Mouse (Mus musculus): Measurements from ENCODE around the gene Abhd18. TPM values are rescaled to one million over a fixed set of nuclear protein-coding genes. Genes with fewer than 3 reads are reported as not detected.
"Not testable (repeated sequence)": the region's sequence is repeated elsewhere in the genome, so short reads cannot be mapped to it uniquely, and the experiment has no call there.

Gene Abhd18
- polyA plus RNA-seq, 1 experiment from 2014 or later = 14.6 TPM

DNA sequence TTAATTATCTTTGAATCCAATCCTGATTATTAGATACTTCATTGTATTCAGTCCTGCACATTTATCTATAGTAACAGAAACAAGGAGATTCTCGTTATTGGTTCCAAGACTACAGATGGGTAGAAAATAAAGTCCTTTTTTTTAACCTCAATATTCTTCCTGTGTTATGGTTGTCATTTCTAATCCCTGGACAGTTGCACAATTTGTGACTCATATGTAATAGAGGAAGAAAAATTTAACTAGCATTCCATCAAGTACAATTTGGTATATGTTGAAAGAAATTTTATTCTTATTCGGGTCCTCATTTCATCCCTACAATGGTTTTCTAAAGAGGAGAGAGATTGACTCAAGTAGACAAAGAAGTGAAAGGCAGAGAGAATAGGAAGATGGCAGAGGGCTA is 1.2 kb downstream of the Abhd18 start:
- 89% methylated on average over 2 of the region's 2 CpGs for WGBS
- H3K27ac ChIP-seq (ENCODE audit: poor library complexity, severe bottlenecking); H3K9ac ChIP-seq; H3K4me3 ChIP-seq; H3K27me3 ChIP-seq (replicated peaks); H3K36me3 ChIP-seq; H3K9me3 ChIP-seq (replicated peaks); ATAC-seq (ENCODE audit: insufficient number of reproducible peaks, low FRiP score); H3K4me2 ChIP-seq; H3K4me1 ChIP-seq (replicated peaks): not testable (repeated sequence)

DNA sequence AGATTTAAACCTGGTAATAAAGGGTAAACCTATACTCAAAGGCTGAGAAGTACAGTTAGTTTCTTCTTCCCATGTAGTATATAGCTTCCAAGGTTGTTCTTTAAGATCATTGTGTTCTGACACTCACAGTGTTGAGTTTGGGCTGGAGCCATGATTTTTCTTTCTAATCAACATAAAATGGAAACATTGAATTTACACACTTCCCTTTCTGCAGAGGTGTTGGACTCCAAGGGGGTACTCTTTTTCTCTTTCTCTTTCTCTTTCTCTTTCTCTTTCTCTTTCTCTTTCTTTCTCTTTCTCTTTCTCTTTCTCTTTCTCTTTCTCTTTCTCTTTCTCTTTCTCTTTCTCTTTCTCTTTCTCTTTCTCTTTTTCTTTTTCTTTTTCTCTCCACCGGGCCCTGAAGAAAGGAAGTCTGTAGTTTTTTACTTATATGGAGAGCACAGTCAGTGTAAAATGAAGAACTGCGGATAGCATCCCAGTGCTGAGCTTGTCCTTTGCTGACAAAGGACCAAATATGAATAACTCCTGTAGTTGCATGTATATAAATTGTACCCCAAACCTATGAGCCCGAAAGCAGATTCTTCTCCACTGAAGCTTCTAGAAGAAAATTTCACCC is 6.5 kb downstream of the Abhd18 start:
- H3K36me3 ChIP-seq; H3K27me3 ChIP-seq (replicated peaks); H3K4me1 ChIP-seq (replicated peaks); H3K9ac ChIP-seq; H3K4me3 ChIP-seq; H3K27ac ChIP-seq (ENCODE audit: poor library complexity, severe bottlenecking); H3K4me2 ChIP-seq; ATAC-seq (ENCODE audit: insufficient number of reproducible peaks, low FRiP score); H3K9me3 ChIP-seq (replicated peaks): not testable (repeated sequence)
- 76% methylated on average over 3 of the region's 3 CpGs for WGBS

DNA sequence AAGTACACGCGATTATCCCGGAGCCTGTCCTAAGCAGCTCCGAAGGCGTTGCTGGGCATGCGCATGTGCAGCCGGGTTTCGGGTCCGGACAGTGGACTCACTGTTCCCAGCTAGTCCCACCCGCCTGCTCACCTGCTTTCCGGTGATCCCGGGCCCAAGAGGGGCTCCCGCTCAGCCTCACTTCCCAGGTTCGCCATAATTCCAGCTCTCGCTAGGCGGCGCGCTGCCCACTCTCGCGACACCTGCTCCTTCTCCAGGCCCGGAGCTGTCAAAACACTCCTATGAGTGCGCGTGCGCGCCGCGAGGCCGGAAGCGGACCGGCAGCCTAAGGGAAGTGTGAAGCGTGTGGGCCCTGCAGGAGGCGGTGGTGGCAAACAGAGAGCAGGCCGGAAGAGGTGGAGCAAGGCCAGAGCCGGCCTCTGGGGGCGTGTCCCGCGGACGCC is 47.1 kb downstream of the Abhd18 start:
- H3K27me3 ChIP-seq (replicated peaks); H3K4me1 ChIP-seq (replicated peaks); H3K36me3 ChIP-seq; H3K9me3 ChIP-seq (replicated peaks): not testable (repeated sequence)
- ATAC-seq (ENCODE audit: insufficient number of reproducible peaks, low FRiP score) = peak; percentile 100
- under 1% methylated on average over 38 of the region's 38 CpGs for WGBS
- H3K9ac ChIP-seq = peak overlapping the region; percentile 70
- peak overlapping the region; percentile 54; the same call in 1 of the 2 replicates for H3K27ac ChIP-seq (ENCODE audit: poor library complexity, severe bottlenecking)
- peak overlapping the region; percentile 62 for H3K4me3 ChIP-seq
- peak overlapping the region; percentile 66 for H3K4me2 ChIP-seq

DNA sequence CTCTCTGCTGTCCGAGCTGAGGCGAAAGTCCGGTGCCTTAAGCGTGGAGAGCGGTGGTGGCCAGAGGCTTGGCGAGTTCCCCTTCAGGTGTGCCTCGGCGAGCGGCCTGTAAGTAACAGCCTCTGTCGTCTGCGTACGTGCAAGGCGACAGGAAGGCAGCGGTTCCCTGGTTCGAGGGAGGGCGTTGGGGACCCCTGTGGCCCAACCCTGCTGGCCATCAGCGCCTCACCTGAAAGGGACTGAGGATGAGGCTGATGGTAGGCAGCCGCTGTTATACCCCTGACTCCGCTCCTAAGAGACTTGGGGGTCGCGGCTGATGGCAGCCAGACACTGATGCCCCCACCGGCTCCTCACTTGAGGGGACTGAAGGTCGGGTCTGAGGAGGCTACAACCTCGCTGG is 47.6 kb downstream of the Abhd18 start:
- H3K36me3 ChIP-seq; H3K27me3 ChIP-seq (replicated peaks); H3K9me3 ChIP-seq (replicated peaks); H3K4me1 ChIP-seq (replicated peaks); ATAC-seq (ENCODE audit: insufficient number of reproducible peaks, low FRiP score): not testable (repeated sequence)
- Histone ChIP-seq H3K4me2 (peak overlapping the region; percentile 91), H3K27ac (ENCODE audit: poor library complexity, severe bottlenecking) (peak overlapping the region; percentile 50; the same call in 1 of the 2 replicates), H3K4me3 (peak overlapping the region; percentile 62), H3K9ac (peak overlapping the region; percentile 81)
- WGBS = under 1% methylated on average over 23 of the region's 24 CpGs

DNA sequence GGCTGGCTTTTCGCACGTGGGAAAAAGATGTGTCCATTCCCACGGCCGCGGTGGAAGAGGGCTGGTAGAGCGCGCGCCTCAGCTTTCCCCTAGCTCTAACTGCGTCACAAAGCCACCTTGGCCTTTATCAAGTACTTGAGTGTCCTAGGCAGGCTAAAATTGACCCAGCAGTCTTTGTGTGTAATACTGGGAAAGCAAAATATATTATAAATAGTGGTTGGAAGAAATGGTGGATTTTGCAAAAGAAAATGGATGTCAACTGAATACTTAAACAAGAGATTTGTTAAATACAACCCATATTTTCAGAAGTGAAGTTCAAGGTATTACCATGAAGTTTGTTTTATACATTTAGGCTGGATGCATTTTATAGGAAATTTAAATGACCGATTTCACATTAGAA is 55.7 kb downstream of the Abhd18 start, which contains the start of gene 1700034I23Rik:
TSS of gene 1700034I23Rik (minus strand) at position 101 of the 400 bp plus-strand sequence.
- WGBS = 97% methylated on average over 8 of the region's 10 CpGs
- not testable (repeated sequence) for ATAC-seq (ENCODE audit: insufficient number of reproducible peaks, low FRiP score); H3K9me3 ChIP-seq (replicated peaks); H3K36me3 ChIP-seq; H3K27me3 ChIP-seq (replicated peaks); H3K9ac ChIP-seq; H3K4me1 ChIP-seq (replicated peaks); H3K4me3 ChIP-seq; H3K27ac ChIP-seq (ENCODE audit: poor library complexity, severe bottlenecking); H3K4me2 ChIP-seq

DNA sequence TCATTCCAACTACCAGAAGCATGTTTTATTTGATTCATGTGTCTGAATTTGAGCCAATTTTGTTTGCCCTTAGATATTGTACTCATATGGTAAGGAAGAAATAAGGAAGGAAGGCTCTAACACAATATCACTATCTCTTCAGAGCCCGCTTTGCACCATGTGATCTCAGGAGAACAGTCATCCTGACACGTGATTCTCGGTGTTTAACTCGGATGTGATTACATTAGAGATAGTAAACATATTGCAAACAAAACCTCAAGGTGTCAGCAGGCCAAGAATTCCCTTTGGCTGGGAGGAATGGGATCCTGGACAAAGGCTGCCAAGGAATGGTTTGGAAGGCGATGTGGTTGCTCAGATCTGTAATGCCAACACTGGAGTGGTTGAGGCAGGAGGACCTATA is 91.4 kb downstream of the Abhd18 start:
- no peak overlapping the region for H3K4me3 ChIP-seq
- no peak overlapping the region for H3K27ac ChIP-seq (ENCODE audit: poor library complexity, severe bottlenecking)
- H3K27me3 ChIP-seq (replicated peaks) = no peaks in the 10 kb centered on the region
- H3K9ac ChIP-seq = no peak overlapping the region
- WGBS = 75% methylated on average over 5 of the region's 5 CpGs
- no peaks in the 10 kb centered on the region; the same call in 1 of the 2 replicates for H3K9me3 ChIP-seq (replicated peaks)
- no peak for ATAC-seq (ENCODE audit: insufficient number of reproducible peaks, low FRiP score)
- H3K4me1 ChIP-seq (replicated peaks) = no peaks in the 10 kb centered on the region
- no peak overlapping the region for H3K4me2 ChIP-seq
- H3K36me3 ChIP-seq = peaks cover 15% of the 10 kb centered on the region

DNA sequence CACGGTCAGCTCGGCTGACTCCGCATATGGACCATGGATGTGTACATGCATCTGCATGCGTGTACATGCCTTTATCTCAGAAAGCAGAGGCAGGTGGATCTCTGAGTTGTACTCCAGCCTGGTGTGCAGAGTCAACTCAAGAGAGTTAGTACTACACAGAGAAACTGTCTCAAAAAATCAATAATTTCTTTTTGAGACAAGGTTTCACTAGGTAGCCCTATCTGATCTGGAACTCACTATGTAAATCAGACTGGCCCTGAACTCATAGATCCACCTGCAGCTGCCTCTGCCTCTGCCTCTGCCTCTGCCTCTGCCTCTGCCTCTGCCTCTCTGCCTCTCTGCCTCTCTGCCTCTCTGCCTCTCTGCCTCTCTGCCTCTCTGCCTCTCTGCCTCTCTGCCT is 91.8 kb downstream of the Abhd18 start:
- H3K4me1 ChIP-seq (replicated peaks) = no peaks in the 10 kb centered on the region
- no peak overlapping the region for H3K9ac ChIP-seq
- no peaks in the 10 kb centered on the region; the same call in 1 of the 2 replicates for H3K9me3 ChIP-seq (replicated peaks)
- H3K27me3 ChIP-seq (replicated peaks) = no peaks in the 10 kb centered on the region
- no peak overlapping the region for H3K27ac ChIP-seq (ENCODE audit: poor library complexity, severe bottlenecking)
- WGBS = 91% methylated on average over 4 of the region's 4 CpGs
- no peak overlapping the region for H3K4me3 ChIP-seq
- H3K4me2 ChIP-seq = no peak overlapping the region
- peaks cover 11% of the 10 kb centered on the region for H3K36me3 ChIP-seq
- no peak for ATAC-seq (ENCODE audit: insufficient number of reproducible peaks, low FRiP score)

DNA sequence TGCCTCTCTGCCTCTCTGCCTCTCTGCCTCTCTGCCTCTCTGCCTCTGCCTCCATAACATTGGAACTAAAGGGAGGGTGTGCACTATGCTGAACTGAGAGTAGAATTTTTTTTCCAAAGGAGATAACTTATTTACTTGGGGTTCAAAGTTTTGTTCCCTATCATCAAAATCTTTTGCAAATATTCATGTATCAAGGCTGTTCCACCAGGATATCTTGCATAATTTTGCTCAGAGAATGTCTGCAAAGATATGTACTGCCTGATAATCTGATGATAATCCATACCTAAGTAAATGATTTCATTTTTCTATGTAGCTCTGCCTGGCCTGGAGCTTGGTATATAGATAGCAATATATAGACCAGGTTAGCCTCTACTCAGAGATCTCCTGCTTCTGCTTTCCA is 92.2 kb downstream of the Abhd18 start:
- H3K4me2 ChIP-seq = no peak overlapping the region

DNA sequence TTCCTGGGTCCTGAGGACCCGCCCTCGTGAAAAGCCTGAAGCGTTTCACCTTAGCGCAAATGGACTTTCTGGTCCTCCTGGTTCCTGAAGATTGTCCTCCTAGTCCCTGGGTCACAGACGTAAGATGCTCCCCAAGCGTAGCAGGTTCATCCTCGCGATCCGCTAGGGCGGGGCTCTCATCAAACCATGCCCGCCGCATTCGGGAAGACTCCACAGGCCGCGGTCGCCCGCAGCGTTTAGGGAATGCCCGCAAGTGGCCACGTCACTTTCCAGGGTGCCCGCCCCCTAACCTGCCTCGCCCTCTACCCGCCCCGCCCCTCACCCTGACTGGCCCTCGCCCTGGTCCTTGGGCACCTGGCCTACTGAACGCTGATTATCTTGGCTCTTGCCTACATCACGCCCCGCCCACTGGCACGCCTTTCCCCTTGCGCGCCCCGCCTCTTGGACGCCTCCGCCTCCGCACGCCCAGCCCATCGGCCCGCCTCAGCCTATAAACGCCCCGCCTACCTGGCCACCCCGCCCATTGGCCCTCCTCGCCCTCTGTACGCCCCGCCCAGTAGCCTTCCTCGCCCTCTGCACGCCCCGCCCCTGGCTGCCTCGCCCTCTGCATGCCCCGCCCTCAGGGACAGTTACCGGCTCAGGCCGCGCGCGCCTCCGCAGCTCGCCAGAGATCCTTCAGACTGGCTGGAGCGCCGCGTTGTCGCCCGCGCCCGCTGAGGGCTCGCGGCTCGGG is 102.6 kb downstream of the Abhd18 start, which contains the start of gene Larp1b:
TSS of gene Larp1b (plus strand) at position 659 of the 733 bp plus-strand sequence.
- Histone ChIP-seq H3K9me3 (replicated peaks) (no peaks in the 10 kb centered on the region), H3K27ac (ENCODE audit: poor library complexity, severe bottlenecking) (peak within 1 kb of the TSS; percentile 94), H3K36me3 (no peaks in the 10 kb centered on the region), H3K27me3 (replicated peaks) (0 out of 2 replicates have a peak, but pooled peaks cover 4% of the 10 kb centered on the region), H3K4me1 (replicated peaks) (0 out of 2 replicates have a peak, but pooled peaks cover 3% of the 10 kb centered on the region), H3K4me2 (peak within 1 kb of the TSS; percentile 99), H3K9ac (peak within 1 kb of the TSS; percentile 98), H3K4me3 (peak within 1 kb of the TSS; percentile 99)
- WGBS = under 1% methylated on average over 65 of the region's 66 CpGs
- peak; percentile 96 for ATAC-seq (ENCODE audit: insufficient number of reproducible peaks, low FRiP score)

More for the DNA sequence above, 92.2 kb downstream of the Abhd18 start:
- no peak for ATAC-seq (ENCODE audit: insufficient number of reproducible peaks, low FRiP score)
- H3K36me3 ChIP-seq = peaks cover 6% of the 10 kb centered on the region
- no peak overlapping the region for H3K4me3 ChIP-seq
- no peaks in the 10 kb centered on the region for H3K27me3 ChIP-seq (replicated peaks)
- H3K4me1 ChIP-seq (replicated peaks) = no peaks in the 10 kb centered on the region
- no peaks in the 10 kb centered on the region; the same call in 1 of the 2 replicates for H3K9me3 ChIP-seq (replicated peaks)
- H3K9ac ChIP-seq = no peak overlapping the region
- H3K27ac ChIP-seq (ENCODE audit: poor library complexity, severe bottlenecking) = no peak overlapping the region

DNA sequence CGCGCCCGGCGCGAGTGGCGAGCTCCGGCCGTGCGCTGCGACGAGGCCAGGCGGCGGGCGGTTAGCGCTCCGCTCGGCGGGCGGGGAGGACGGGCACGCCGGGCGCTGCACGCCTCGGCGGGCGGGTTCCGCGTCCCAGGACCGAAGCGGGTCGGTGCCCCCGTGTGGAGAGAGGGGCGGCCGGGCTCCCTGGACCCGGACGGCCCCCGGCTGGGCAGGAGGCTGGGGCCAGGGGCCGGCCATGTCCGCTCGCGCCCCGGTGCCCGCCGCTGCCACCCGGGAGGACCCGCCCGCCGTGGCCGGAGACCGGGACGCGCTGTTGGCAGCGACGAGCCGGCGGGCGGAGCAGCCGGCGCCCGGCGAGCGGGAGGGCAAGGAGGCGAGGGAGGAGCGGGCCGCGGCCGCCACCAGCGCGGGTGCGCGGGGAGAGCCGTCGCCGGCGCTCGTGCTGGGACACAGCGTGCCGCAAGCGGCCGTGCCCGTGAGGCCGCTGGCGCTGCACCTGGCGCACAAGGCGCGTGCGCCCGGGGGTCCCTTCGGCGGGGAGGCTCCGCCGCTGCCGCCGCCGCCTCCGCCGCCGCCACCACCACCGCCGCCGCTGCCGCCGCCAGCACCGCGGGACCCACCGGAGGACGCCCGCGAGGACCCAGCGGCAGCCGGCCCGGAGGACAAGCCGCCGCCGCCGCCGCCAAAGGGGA is 103.3 kb downstream of the Abhd18 start:
- Histone ChIP-seq H3K4me3 (peak overlapping the region; percentile 99), H3K27me3 (replicated peaks) (0 out of 2 replicates have a peak, but pooled peaks cover 4% of the 10 kb centered on the region), H3K27ac (ENCODE audit: poor library complexity, severe bottlenecking) (peak overlapping the region; percentile 94), H3K9me3 (replicated peaks) (no peaks in the 10 kb centered on the region), H3K4me2 (peak overlapping the region; percentile 99), H3K4me1 (replicated peaks) (0 out of 2 replicates have a peak, but pooled peaks cover 3% of the 10 kb centered on the region), H3K9ac (peak overlapping the region; percentile 98), H3K36me3 (no peaks in the 10 kb centered on the region)
- ATAC-seq (ENCODE audit: insufficient number of reproducible peaks, low FRiP score) = peak; percentile 2; the same call in 1 of the 2 replicates
- under 1% methylated on average over 105 of the region's 118 CpGs for WGBS

Measured in heart, embryonic 12.5 days (tissue).